8 mouse cellular contexts compared by ENCODE assay signal in genomic region chr17:28313880-28314225, GRCm38 (mm10). TPM values are rescaled to one million over a fixed set of nuclear protein-coding genes. Genes with fewer than 3 reads are reported as not detected.
DNase-seq lines count a peak whose midpoint lies in the region; ATAC-seq lines count a peak whose summit lies in the region.

No protein-coding gene starts in this region.

- peak overlapping the region; percentile 84 for H3K4me2 ChIP-seq in forebrain, embryonic 11.5 days (ENCODE audit: low read depth, low read length, severe bottlenecking)
- H3K4me2 ChIP-seq in liver, embryonic 11.5 days: peak overlapping the region; percentile 89

- DNase-seq in A20 (ENCODE audit: low read depth, low spot score): peak; percentile 66
- no peak for DNase-seq in forebrain, embryonic 11.5 days (ENCODE audit: low spot score)
- no peak for DNase-seq in liver, embryonic 11.5 days (ENCODE audit: low spot score)
- DNase-seq in telencephalon, adult 2 months (ENCODE audit: low read depth, low spot score): peak; percentile 23
- no peak for DNase-seq in urinary bladder, adult 18-20 months (ENCODE audit: low spot score in 2 of 2)
- no peak for DNase-seq in gastrocnemius, postnatal 10 days

- no peaks in the 10 kb centered on the region for H3K27me3 ChIP-seq in erythroblast, embryonic 14.5 days (ENCODE audit: control insufficient read depth)
- no peaks in the 10 kb centered on the region for H3K27me3 ChIP-seq in forebrain, embryonic 11.5 days (ENCODE audit: control insufficient read depth, insufficient read depth, low read length)
- H3K27me3 ChIP-seq in liver, embryonic 11.5 days (replicated peaks; ENCODE audit: control insufficient read depth, insufficient read depth, low read length): no peaks in the 10 kb centered on the region

- ATAC-seq in erythroblast, adult 5-6 weeks (replicated peaks; ENCODE audit: low FRiP score, poor library complexity, severe bottlenecking): no peak
- peak; percentile 6; the same call in 1 of the 2 replicates for ATAC-seq in forebrain, embryonic 11.5 days (replicated peaks; ENCODE audit: low FRiP score)
- peak; percentile 25 for ATAC-seq in liver, embryonic 11.5 days (replicated peaks; ENCODE audit: low FRiP score)

- peak overlapping the region; percentile 84 for H3K9ac ChIP-seq in forebrain, embryonic 11.5 days (ENCODE audit: low read length)
- H3K9ac ChIP-seq in liver, embryonic 11.5 days (ENCODE audit: low read depth, low read length): peak overlapping the region; percentile 88

- peak overlapping the region; percentile 90 for H3K4me3 ChIP-seq in erythroblast, embryonic 14.5 days (replicated peaks)
- peak overlapping the region; percentile 58 for H3K4me3 ChIP-seq in forebrain, embryonic 11.5 days (ENCODE audit: low read depth, low read length)
- peak overlapping the region; percentile 85 for H3K4me3 ChIP-seq in liver, embryonic 11.5 days (ENCODE audit: low read depth, low read length)

- WGBS in forebrain, embryonic 11.5 days: 2% methylated on average over 11 of the region's 11 CpGs
- WGBS in liver, embryonic 11.5 days: 3% methylated on average over 11 of the region's 11 CpGs

- peaks cover 62% of the 10 kb centered on the region for H3K4me1 ChIP-seq in erythroblast, embryonic 14.5 days (ENCODE audit: control insufficient read depth)
- H3K4me1 ChIP-seq in forebrain, embryonic 11.5 days (replicated peaks; ENCODE audit: control insufficient read depth, insufficient read depth, low read length): peaks cover 7% of the 10 kb centered on the region
- H3K4me1 ChIP-seq in liver, embryonic 11.5 days (replicated peaks; ENCODE audit: control insufficient read depth, insufficient read depth, low read length): peaks cover 35% of the 10 kb centered on the region

- H3K36me3 ChIP-seq in erythroblast, embryonic 14.5 days (ENCODE audit: control insufficient read depth): peaks cover 36% of the 10 kb centered on the region
- H3K36me3 ChIP-seq in forebrain, embryonic 11.5 days (ENCODE audit: control insufficient read depth, insufficient read depth, low read length): peaks cover 3% of the 10 kb centered on the region; the same call in 1 of the 2 replicates
- peaks cover 17% of the 10 kb centered on the region; the same call in 1 of the 2 replicates for H3K36me3 ChIP-seq in liver, embryonic 11.5 days (ENCODE audit: control insufficient read depth, insufficient read depth, low read length)

- H3K27ac ChIP-seq in forebrain, embryonic 11.5 days (ENCODE audit: low read depth, low read length): peak overlapping the region; percentile 55
- H3K27ac ChIP-seq in liver, embryonic 11.5 days (ENCODE audit: low read depth, low read length): peak overlapping the region; percentile 91

- H3K9me3 ChIP-seq in erythroblast, embryonic 14.5 days (ENCODE audit: control insufficient read depth, low read length): no peaks in the 10 kb centered on the region; the same call in 1 of the 2 replicates
- no peaks in the 10 kb centered on the region for H3K9me3 ChIP-seq in forebrain, embryonic 11.5 days (ENCODE audit: control insufficient read depth, low read length)
- no peaks in the 10 kb centered on the region for H3K9me3 ChIP-seq in liver, embryonic 11.5 days (ENCODE audit: control insufficient read depth, low read length)

RNA-seq across cellular contexts. Expression of gene Fance, which starts 0.5 kb away (rescaled TPM):
- 1.7 and 3.6 TPM in 2 replicates for polyA plus RNA-seq in erythroblast, embryonic 14.5 days (2012)
- 23.1 TPM in 1 of 2 replicates, not detected in the other for total RNA-seq in erythroblast, adult 5-6 weeks (2015; ENCODE audit: low replicate concordance)
- total RNA-seq in erythroblast, adult 5-6 weeks (2017; ENCODE audit: low replicate concordance): 0.68 and 8.4 TPM in 2 replicates
- 28.0 and 32.3 TPM in 2 replicates for polyA plus RNA-seq in forebrain, embryonic 11.5 days (2014; fragmentation: Nextera tagmentation; extraction: Ambion mirVana)
- 30.2 and 31.1 TPM in 2 replicates for polyA plus RNA-seq in liver, embryonic 11.5 days (2014; fragmentation: Nextera tagmentation; extraction: Ambion mirVana)
- 10 to 100 TPM; 14.8 to 20.1 TPM for total RNA-seq in gastrocnemius, postnatal 10 days (2021)

RNA-seq across cellular contexts. Expression of gene Rpl10a, which starts 14.4 kb away (rescaled TPM):
- 529 and 604 TPM in 2 replicates for polyA plus RNA-seq in erythroblast, embryonic 14.5 days (2012)
- total RNA-seq in erythroblast, adult 5-6 weeks (2015; ENCODE audit: low replicate concordance): 515 and 525 TPM in 2 replicates
- 92.4 and 200 TPM in 2 replicates for total RNA-seq in erythroblast, adult 5-6 weeks (2017; ENCODE audit: low replicate concordance)
- polyA plus RNA-seq in forebrain, embryonic 11.5 days (2014; fragmentation: Nextera tagmentation; extraction: Ambion mirVana): 468 and 490 TPM in 2 replicates
- 683 and 733 TPM in 2 replicates for polyA plus RNA-seq in liver, embryonic 11.5 days (2014; fragmentation: Nextera tagmentation; extraction: Ambion mirVana)
- 100 to 1,000 TPM; 699 to 738 TPM for total RNA-seq in gastrocnemius, postnatal 10 days (2021)

RNA-seq across cellular contexts. Expression of gene Tead3, which starts 36.8 kb away (rescaled TPM):
- 0.22 and 0.26 TPM in 2 replicates for polyA plus RNA-seq in erythroblast, embryonic 14.5 days (2012)
- total RNA-seq in erythroblast, adult 5-6 weeks (2015; ENCODE audit: low replicate concordance): not detected in 2 replicates
- total RNA-seq in erythroblast, adult 5-6 weeks (2017; ENCODE audit: low replicate concordance): not detected in 2 replicates
- 5.6 and 5.8 TPM in 2 replicates for polyA plus RNA-seq in forebrain, embryonic 11.5 days (2014; fragmentation: Nextera tagmentation; extraction: Ambion mirVana)
- polyA plus RNA-seq in liver, embryonic 11.5 days (2014; fragmentation: Nextera tagmentation; extraction: Ambion mirVana): 4.3 and 4.6 TPM in 2 replicates
- 10 to 100 TPM in 1 of 2 experiments, 1 to 10 TPM in 1; 10.0 to 14.8 TPM for total RNA-seq in gastrocnemius, postnatal 10 days (2021)

RNA-seq across cellular contexts. Expression of gene Tulp1, which starts 51.2 kb away (rescaled TPM):
- 0.19 and 0.26 TPM in 2 replicates for polyA plus RNA-seq in erythroblast, embryonic 14.5 days (2012)
- not detected in 2 replicates for total RNA-seq in erythroblast, adult 5-6 weeks (2015; ENCODE audit: low replicate concordance)
- 0.28 TPM in 1 of 2 replicates, not detected in the other for total RNA-seq in erythroblast, adult 5-6 weeks (2017; ENCODE audit: low replicate concordance)
- 2.6 and 4.2 TPM in 2 replicates for polyA plus RNA-seq in forebrain, embryonic 11.5 days (2014; fragmentation: Nextera tagmentation; extraction: Ambion mirVana)
- 2.8 and 3.3 TPM in 2 replicates for polyA plus RNA-seq in liver, embryonic 11.5 days (2014; fragmentation: Nextera tagmentation; extraction: Ambion mirVana)
- total RNA-seq in gastrocnemius, postnatal 10 days (2021): under 1 TPM; 0.40 to 0.50 TPM

Comparison
In these comparisons a context has a peak if more than half of its experiments do, and no peak if none do; other contexts are left out.
1. DNase-seq: peak in A20 (single experiment) and telencephalon, adult 2 months (single experiment); none in forebrain, embryonic 11.5 days (single experiment), liver, embryonic 11.5 days (single experiment), urinary bladder, adult 18-20 months (0 of 2) and gastrocnemius, postnatal 10 days (single experiment).
2. Peak in every context shown above with its lines, with median percentiles within 50 percentile points of each other: H3K4me3 ChIP-seq.